Mouse (Mus musculus) limb, embryonic 14.5 days (tissue): Measurements from ENCODE around the gene Npc2. TPM values are rescaled to one million over a fixed set of nuclear protein-coding genes. Genes with fewer than 3 reads are reported as not detected.
A peak's percentile ranks its signal among the peaks of the same experiment; 100 is the strongest.

Source experiments
- ATAC-seq: fragments of 200-750 bp; cut with Nextera tagmentation; 2 replicates; pipeline ENCODE4 v1.8.0; 2017; ENCODE audit warnings: low read depth, moderate number of reproducible peaks, moderate TSS enrichment; ENCODE audit not compliant: low FRiP score
- DNase-seq: peaks from one replicate; pipeline ENCODE4 v3.0.0-alpha.2; 2015; ENCODE audit warnings: low spot score
- H3K27ac ChIP-seq: fragments of 300-500 bp; sonication (generic); replicated peaks from 2 replicates; pipeline ENCODE4 v1.5.1; 2014; ENCODE audit warnings: low read depth, mild to moderate bottlenecking, low read length, moderate library complexity, mixed read lengths
- H3K27me3 ChIP-seq: fragments of 300-500 bp; sonication (generic); 2 replicates; pipeline ENCODE4 v1.6.1; 2014; ENCODE audit warnings: low read length, mixed read lengths; ENCODE audit not compliant: control insufficient read depth, insufficient read depth
- H3K36me3 ChIP-seq: fragments of 300-500 bp; sonication (generic); 2 replicates; pipeline ENCODE4 v1.6.1; 2014; ENCODE audit warnings: mild to moderate bottlenecking, low read length, moderate library complexity, mixed read lengths; ENCODE audit not compliant: control insufficient read depth, insufficient read depth
- H3K4me1 ChIP-seq: fragments of 300-500 bp; sonication (generic); 2 replicates; pipeline ENCODE4 v1.6.1; 2014; ENCODE audit warnings: antibody characterized with exemption, low read length, mixed read lengths; ENCODE audit not compliant: control insufficient read depth, insufficient read depth
- H3K4me2 ChIP-seq: fragments of 300-500 bp; sonication (generic); replicated peaks from 2 replicates; pipeline ENCODE4 v1.6.1; 2014; ENCODE audit warnings: low read depth, mild to moderate bottlenecking, low read length, moderate library complexity; ENCODE audit not compliant: severe bottlenecking
- H3K4me3 ChIP-seq: fragments of 300-500 bp; sonication (generic); replicated peaks from 2 replicates; pipeline ENCODE4 v1.5.1; 2014; ENCODE audit warnings: low read length
- H3K9ac ChIP-seq: fragments of 300-500 bp; sonication (generic); 2 replicates; pipeline ENCODE4 v1.6.1; 2014; ENCODE audit warnings: mild to moderate bottlenecking, low read depth, low read length, moderate library complexity; ENCODE audit not compliant: severe bottlenecking
- H3K9me3 ChIP-seq: fragments of 300-500 bp; sonication (generic); 2 replicates; pipeline ENCODE4 v1.6.1; 2016; ENCODE audit warnings: low read length; ENCODE audit not compliant: control insufficient read depth
- POLR2A ChIP-seq: fragments of 200-500 bp; IDR thresholded peaks from 2 replicates; pipeline ENCODE4 v1.8.0; 2012; ENCODE audit warnings: inconsistent platforms, mild to moderate bottlenecking, moderate library complexity, borderline replicate concordance; ENCODE audit not compliant: insufficient read depth, insufficient read length; ENCODE audit errors: extremely low read depth
- WGBS: fragments of 180-500 bp; shearing (Covaris S2); extraction: QIAGEN DNeasy Blood & Tissue Kit; methylation state at CpG from one replicate; pipeline ENCODE4 v1.1.7; 2014; 5-methylcytosine and 5-hydroxymethylcytosine counted together
- polyA plus RNA-seq, 2 experiments: library from polyadenylated mRNA; depleted of rRNA in 1 of 2; stranded (reverse) in 1 of 2; unstranded in 1 of 2; fragments of >200 nt; fragmentation: Nextera tagmentation in 1 of 2; extraction: Ambion mirVana in 1 of 2; gene quantifications; 2 replicates each; pipeline versions ENCODE4 v1.2.1 to v1.2.3; 2012 to 2014

Npc2 gene
- polyA plus RNA-seq, 2 experiments, result 65.1 to 87.7 TPM

DNA sequence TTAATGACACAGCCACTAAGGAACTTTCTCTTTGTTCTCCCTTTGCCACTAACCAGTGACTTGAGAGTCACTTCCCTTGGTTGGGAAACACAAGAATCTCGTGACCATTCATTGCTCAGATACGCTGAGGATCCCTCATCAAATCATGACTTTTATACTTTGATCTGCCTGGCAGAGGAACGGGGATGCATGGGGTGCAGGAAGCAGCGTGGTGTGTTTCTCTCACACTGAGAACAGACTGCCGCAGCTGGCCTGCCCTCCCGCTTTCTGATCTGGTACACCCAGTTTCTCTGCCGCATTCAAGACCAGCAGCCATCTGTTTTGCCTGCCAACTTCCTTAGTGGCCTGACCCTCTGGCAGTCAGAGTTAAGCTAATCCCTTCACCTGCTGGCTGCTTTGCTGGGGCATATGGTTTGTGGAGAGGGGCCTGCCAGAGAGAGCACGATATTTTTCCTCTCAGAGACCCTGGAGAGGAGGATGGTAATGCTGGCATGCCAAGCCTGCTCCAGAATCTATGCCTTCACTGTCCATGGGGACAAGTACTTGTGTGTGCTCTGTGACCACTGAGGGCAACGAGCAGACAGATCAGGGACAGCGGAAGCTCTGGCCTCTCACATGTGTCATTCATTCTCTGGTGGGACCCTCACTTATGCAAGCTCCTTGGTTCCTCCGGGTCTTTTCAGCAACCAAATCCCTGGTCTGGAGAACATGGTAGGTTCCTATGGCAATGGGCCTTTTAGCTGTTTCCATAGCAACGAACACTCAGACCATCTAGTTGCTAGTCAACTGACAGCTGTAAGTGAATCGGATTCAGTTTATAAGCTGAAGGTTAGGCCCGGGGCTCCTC, 20.6 kb downstream of the Npc2 start:
- peak; percentile 22 for DNase-seq
- Histone ChIP-seq H3K4me2 (no peak overlapping the region), H3K4me1 (no peaks in the 10 kb centered on the region), H3K27me3 (no peaks in the 10 kb centered on the region), H3K27ac (no peak overlapping the region), H3K9me3 (no peaks in the 10 kb centered on the region), H3K9ac (peak overlapping the region; percentile 13; the same call in 1 of the 2 replicates), H3K36me3 (peaks cover 14% of the 10 kb centered on the region), H3K4me3 (no peak overlapping the region)
- 0 out of 2 replicates have a peak, but pooled peaks have one; percentile 41 for ATAC-seq
- TF ChIP-seq POLR2A, result no peak
- 28% methylated on average over 14 of the region's 14 CpGs for WGBS

DNA sequence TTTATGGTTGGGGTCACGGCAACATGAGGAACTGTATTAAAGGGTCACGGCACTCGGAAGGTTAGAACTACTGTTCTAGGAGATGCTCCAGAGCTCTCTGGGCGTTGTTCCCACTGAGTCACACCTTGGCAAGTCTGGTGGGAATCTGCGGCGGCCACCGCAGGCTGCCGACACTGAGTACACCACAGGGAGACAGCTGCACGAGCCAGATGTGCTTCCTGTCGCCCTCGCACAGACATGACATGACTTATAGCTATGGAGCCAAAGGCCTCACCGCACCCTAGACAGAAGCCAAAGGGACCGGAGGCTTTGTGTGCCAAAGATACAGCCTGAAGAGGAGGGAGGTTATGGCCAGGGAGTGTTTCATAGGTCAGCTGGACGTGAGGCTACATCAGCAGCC, 22.3 kb downstream of the Npc2 start:
- no peaks in the 10 kb centered on the region for H3K27me3 ChIP-seq
- H3K4me2 ChIP-seq, result no peak overlapping the region
- TF ChIP-seq POLR2A, result no peak
- H3K4me1 ChIP-seq, result no peaks in the 10 kb centered on the region
- no peak overlapping the region for H3K27ac ChIP-seq
- H3K36me3 ChIP-seq, result peaks cover 2% of the 10 kb centered on the region; the same call in 1 of the 2 replicates
- no peaks in the 10 kb centered on the region for H3K9me3 ChIP-seq
- no peak overlapping the region for H3K9ac ChIP-seq
- ATAC-seq (no peak), DNase-seq (no peak)
- H3K4me3 ChIP-seq, result no peak overlapping the region
- 44% methylated on average over 14 of the region's 14 CpGs for WGBS

DNA sequence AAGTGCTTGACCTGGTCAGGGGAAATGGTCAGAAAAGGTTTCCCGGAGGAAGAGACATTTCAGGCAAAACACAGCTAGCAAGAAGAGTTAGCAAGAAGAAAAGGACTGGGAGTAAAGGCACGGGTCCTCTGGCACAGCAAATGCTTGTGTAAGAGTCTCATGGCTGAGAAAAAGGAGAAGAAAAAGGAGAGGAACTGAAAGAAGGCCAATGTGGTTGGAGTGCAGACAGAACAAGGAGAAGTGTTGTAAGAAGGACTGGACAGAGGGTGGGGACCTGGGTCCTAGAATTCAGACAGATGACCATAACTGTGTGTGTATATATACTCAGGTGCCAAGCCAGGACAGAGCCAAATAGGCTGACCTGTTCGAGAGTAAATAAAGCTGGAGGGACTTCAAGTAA, 24.8 kb downstream of the Npc2 start:
- ATAC-seq (no peak), DNase-seq (no peak)
- WGBS, result 69% methylated on average over 3 of the region's 3 CpGs
- H3K9ac ChIP-seq, result no peak overlapping the region
- H3K36me3 ChIP-seq, result no peaks in the 10 kb centered on the region
- H3K4me2 ChIP-seq, result no peak overlapping the region
- H3K9me3 ChIP-seq, result no peaks in the 10 kb centered on the region
- TF ChIP-seq POLR2A, result no peak
- no peak overlapping the region for H3K27ac ChIP-seq
- no peaks in the 10 kb centered on the region for H3K4me1 ChIP-seq
- H3K27me3 ChIP-seq, result no peaks in the 10 kb centered on the region
- no peak overlapping the region for H3K4me3 ChIP-seq

DNA sequence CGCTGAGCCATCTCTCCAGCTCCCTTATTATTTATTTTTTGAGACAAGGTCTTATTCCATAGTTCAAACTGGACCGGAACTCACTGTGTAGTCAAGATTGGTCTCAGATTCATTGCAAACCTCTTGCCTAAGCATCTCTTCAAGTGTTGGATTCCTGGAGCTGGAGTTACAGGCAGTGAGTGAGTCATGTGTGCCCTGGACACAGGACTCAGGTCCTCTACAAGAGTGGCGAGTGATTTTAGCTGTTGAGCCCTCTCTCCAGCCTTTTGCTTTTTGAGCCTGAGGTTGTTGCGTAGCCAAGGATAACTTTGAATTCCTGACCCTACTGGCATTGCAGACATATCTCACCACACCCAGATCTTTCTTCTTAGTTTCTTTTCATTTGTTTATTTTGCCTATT, 27.3 kb downstream of the Npc2 start:
- 67% methylated on average over 4 of the region's 4 CpGs for WGBS
- H3K36me3 ChIP-seq, result no peaks in the 10 kb centered on the region
- H3K9me3 ChIP-seq, result no peaks in the 10 kb centered on the region
- TF ChIP-seq POLR2A, result no peak
- H3K27ac ChIP-seq, result no peak overlapping the region
- no peaks in the 10 kb centered on the region for H3K4me1 ChIP-seq
- DNase-seq (no peak), ATAC-seq (no peak)
- H3K9ac ChIP-seq, result no peak overlapping the region
- no peaks in the 10 kb centered on the region for H3K27me3 ChIP-seq
- no peak overlapping the region for H3K4me3 ChIP-seq
- no peak overlapping the region for H3K4me2 ChIP-seq

DNA sequence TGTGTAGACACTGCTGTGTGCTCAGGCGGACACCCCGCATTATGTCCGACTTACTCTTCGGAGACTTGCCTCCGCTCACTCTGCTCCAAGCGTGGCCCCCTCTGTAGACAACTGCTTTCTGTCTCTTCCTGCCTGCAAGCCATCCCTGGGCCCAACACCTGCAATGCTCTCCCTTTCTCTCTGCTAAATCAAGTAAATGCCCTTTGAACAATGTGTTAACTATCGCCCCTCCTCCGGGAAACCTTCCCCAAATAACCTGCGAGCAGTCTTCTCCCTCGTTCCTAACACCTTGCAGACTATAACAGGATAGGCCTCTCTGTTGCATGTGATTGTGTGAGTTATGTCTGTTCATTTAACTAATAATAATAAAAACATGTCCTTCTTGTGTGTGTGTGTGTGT, 29.5 kb downstream of the Npc2 start:
- TF ChIP-seq POLR2A, result no peak
- Histone ChIP-seq H3K4me2 (no peak overlapping the region), H3K27me3 (no peaks in the 10 kb centered on the region), H3K4me1 (no peaks in the 10 kb centered on the region), H3K27ac (no peak overlapping the region), H3K9ac (no peak overlapping the region), H3K9me3 (no peaks in the 10 kb centered on the region), H3K36me3 (no peaks in the 10 kb centered on the region), H3K4me3 (no peak overlapping the region)
- ATAC-seq, result no peak
- DNase-seq, result no peak
- WGBS, result 79% methylated on average over 10 of the region's 10 CpGs
